Mouse (Mus musculus): ENCODE measurements at regions not wholly inside any gene's neighbourhood (a gene's known extent, or its start where the extent isn't known, plus 50 kb on each side); places are given as distances from the start of the nearest gene placed in this dataset.

DNA sequence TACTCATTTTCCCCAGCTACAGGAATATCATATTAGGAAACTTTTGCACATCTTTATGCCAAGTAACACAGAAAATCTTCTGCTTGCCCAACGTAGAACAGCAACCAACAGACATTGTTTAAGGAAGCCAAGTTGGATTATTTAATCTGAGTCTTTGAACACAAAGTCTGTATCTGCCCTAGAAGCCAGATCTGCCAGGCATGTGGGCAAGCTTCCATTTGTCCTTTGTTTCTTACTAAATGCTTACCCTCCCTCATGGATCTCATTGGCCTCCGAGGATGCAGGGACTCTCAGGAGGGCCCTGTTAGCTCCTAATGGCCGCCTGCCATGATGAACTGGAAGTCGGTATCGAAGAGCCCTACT, 102.5 kb upstream of the Itga4 start:
- ATAC-seq (ENCODE audit: insufficient number of reproducible peaks, low FRiP score), result no peak
- H3K27ac ChIP-seq (ENCODE audit: poor library complexity, severe bottlenecking), result no peak overlapping the region
- no peaks in the 10 kb centered on the region for H3K36me3 ChIP-seq
- no peaks in the 10 kb centered on the region for H3K27me3 ChIP-seq (replicated peaks)
- H3K4me3 ChIP-seq, result no peak overlapping the region
- H3K9ac ChIP-seq, result no peak overlapping the region
- no peak overlapping the region for H3K4me2 ChIP-seq
- 83% methylated on average over 5 of the region's 5 CpGs for WGBS
- peaks cover 5% of the 10 kb centered on the region; the same call in 1 of the 2 replicates for H3K4me1 ChIP-seq (replicated peaks)
- no peaks in the 10 kb centered on the region for H3K9me3 ChIP-seq (replicated peaks)

DNA sequence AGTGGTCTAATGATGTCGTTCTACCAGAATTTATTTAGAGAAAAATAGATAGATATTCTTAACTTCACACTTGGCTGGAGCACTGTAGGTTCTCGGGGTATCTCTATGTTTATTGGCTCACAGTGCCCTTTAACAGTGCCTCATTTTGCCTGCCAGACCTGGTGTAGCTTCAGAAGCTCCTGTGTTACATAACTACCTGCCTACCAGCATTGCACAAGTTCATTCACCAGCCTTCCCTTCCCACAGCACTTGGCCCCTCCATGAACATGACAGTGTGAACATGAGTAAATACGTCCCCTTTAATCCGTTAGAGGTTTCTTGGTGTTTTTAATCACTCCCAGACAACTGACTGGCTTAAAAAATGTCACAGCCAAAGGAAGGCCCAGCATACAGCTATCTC, 102.2 kb upstream of the Itga4 start:
- Histone ChIP-seq H3K9ac (no peak overlapping the region), H3K27me3 (replicated peaks) (no peaks in the 10 kb centered on the region), H3K36me3 (no peaks in the 10 kb centered on the region), H3K9me3 (replicated peaks) (no peaks in the 10 kb centered on the region), H3K27ac (ENCODE audit: poor library complexity, severe bottlenecking) (no peak overlapping the region), H3K4me3 (no peak overlapping the region), H3K4me1 (replicated peaks) (peaks cover 5% of the 10 kb centered on the region; the same call in 1 of the 2 replicates), H3K4me2 (no peak overlapping the region)
- no peak for ATAC-seq (ENCODE audit: insufficient number of reproducible peaks, low FRiP score)
- WGBS, result 71% methylated on average over 4 of the region's 4 CpGs

DNA sequence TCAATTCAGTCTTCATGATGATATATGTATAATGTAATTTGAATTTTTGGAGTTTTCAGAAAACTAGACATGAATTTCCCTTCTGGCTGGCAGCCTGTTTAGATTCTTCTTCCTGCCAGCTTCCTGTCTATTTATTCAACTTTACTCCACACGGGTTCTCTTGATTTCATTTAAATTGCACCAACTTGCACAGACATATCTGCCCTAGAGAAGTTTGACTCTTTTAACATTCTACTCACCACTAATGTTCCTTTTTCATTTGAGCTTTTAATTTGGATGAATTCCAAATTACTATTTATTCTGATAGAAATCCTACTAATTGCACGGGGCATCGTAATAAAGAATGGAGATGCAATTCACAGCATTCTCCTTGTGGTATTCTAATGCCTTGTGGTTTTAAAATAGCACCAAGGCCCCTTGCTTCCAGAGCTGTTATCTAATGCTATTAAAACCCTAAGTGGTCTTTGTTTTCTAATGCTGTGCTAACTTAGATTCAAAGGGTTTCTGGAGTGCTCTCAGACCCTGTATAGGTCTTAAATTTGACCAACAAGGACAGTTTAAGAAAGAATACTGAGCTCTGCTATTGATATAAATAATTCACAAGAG, 96.7 kb upstream of the Itga4 start:
- Histone ChIP-seq H3K4me2 (no peak overlapping the region), H3K9ac (no peak overlapping the region), H3K4me1 (replicated peaks) (peaks cover 3% of the 10 kb centered on the region; the same call in 1 of the 2 replicates), H3K27ac (ENCODE audit: poor library complexity, severe bottlenecking) (no peak overlapping the region), H3K4me3 (no peak overlapping the region), H3K27me3 (replicated peaks) (no peaks in the 10 kb centered on the region), H3K36me3 (no peaks in the 10 kb centered on the region), H3K9me3 (replicated peaks) (no peaks in the 10 kb centered on the region)
- no peak for ATAC-seq (ENCODE audit: insufficient number of reproducible peaks, low FRiP score)
- WGBS, result 46% methylated on average over 3 of the region's 3 CpGs

DNA sequence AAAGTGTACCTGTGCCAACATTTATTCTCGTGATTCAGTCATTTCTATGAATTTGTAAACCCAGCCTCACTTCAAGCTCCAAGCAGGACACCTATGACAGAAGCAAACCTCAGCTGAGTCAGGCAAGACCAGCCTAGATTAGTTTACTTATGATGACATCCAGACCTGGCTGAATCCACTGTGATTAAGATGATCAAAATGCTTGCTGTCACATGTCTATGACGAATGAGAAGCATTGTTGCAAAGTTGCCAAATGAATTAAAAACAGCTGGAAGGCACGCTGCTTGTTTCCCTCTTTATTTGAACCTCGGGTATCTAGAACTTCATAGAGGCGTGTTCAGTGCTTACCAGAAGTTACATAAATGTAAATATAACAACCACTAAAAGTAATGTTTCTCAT, 95.9 kb upstream of the Itga4 start:
- Histone ChIP-seq H3K27ac (ENCODE audit: poor library complexity, severe bottlenecking) (no peak overlapping the region), H3K4me3 (no peak overlapping the region), H3K9ac (no peak overlapping the region), H3K9me3 (replicated peaks) (no peaks in the 10 kb centered on the region), H3K27me3 (replicated peaks) (no peaks in the 10 kb centered on the region), H3K4me1 (replicated peaks) (0 out of 2 replicates have a peak, but pooled peaks cover 3% of the 10 kb centered on the region), H3K4me2 (no peak overlapping the region), H3K36me3 (no peaks in the 10 kb centered on the region)
- no peak for ATAC-seq (ENCODE audit: insufficient number of reproducible peaks, low FRiP score)
- 71% methylated on average over 5 of the region's 5 CpGs for WGBS

DNA sequence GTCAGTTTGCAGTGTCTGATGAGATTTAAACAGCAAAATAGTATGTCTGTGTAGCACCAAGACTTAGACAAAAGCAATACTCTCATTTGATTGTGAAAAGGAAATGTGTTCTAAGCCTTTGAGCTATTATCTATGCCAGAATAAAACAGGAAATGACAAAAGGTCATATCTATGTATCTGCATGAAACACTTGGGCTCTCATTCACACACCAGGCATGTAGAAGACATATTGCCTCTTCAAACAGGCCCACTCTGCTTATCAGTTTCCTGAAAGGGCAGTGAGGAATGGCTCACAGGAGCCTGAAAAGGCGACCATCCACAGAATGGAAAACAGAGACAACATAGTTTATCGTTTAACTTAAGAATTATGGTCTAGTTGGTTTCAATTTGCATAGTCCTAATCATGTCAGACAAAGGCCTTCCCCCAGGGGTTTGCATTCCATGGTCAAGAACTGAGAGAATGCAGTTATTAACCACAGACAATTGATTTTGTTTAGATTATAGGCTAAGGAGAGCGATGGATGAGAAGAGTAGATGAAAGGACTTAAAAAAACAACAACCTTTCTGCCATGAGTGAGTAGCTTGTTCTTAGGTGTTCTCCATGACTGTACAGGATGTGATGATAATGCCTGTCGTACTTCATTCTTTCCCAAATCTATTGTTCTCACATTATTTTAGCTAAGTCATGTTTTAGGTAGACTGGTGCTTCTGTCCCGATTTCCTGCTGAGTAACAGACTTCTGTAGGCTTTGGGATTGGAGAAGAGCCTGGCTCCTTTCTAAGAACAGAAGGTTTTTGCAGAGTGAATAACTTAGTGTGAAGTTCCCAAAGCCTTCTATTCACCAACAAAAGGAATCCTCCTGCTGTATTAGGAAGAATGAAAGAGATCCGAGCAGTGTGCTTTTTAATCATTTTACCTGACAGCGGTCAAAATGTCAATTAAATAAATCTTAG, 82.0 kb upstream of the Itga4 start:
- H3K4me1 ChIP-seq (replicated peaks), result peaks cover 6% of the 10 kb centered on the region
- no peak overlapping the region for H3K9ac ChIP-seq
- H3K4me2 ChIP-seq, result no peak overlapping the region
- H3K9me3 ChIP-seq (replicated peaks), result no peaks in the 10 kb centered on the region
- no peak overlapping the region for H3K27ac ChIP-seq (ENCODE audit: poor library complexity, severe bottlenecking)
- no peaks in the 10 kb centered on the region for H3K27me3 ChIP-seq (replicated peaks)
- 56% methylated on average over 7 of the region's 7 CpGs for WGBS
- H3K4me3 ChIP-seq, result no peak overlapping the region
- H3K36me3 ChIP-seq, result no peaks in the 10 kb centered on the region
- no peak for ATAC-seq (ENCODE audit: insufficient number of reproducible peaks, low FRiP score)

DNA sequence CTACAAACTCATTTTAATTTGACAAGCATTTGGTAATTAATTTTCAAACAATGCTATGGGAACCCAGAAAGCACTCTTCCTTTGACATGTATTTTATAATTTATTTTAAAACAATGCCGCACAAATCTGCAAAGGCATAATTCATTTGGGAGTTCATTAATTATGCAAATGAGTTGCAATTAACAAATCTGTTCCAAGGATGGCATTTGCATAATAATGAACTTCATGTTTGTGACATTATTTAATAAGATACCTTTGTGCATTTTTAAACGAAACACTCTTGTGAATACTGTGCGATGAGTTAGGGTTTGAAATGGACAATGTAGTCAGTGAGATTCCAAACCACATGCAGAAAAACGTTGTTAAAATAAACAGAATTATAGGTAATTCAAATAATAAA, 80.9 kb upstream of the Itga4 start:
- Histone ChIP-seq H3K4me3 (no peak overlapping the region), H3K9ac (no peak overlapping the region)
- no peak for ATAC-seq (ENCODE audit: insufficient number of reproducible peaks, low FRiP score)

DNA sequence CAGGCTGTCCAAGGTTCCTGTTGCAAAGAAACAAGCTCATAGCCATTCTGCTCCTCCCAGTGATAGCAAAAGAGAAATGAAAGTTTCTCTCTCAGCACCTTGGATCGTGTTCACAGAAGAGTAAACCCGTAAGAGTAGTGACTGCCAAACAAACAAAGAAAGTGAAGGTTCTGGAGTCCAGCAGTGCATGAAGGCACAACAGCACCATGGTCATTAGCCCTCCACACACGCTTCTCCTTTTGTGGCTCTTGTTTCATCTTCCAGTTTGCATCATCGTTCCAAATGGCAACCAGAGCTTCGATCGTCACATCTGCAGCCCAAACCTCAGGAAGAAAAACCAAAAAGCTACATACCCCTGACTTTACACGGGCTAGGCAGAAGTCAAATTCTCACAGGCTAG, 74.4 kb upstream of the Itga4 start:
- Histone ChIP-seq H3K27ac (ENCODE audit: poor library complexity, severe bottlenecking) (no peak overlapping the region), H3K9ac (no peak overlapping the region), H3K4me2 (no peak overlapping the region), H3K36me3 (no peaks in the 10 kb centered on the region), H3K4me3 (no peak overlapping the region), H3K9me3 (replicated peaks) (no peaks in the 10 kb centered on the region), H3K27me3 (replicated peaks) (no peaks in the 10 kb centered on the region), H3K4me1 (replicated peaks) (peaks cover 4% of the 10 kb centered on the region; the same call in 1 of the 2 replicates)
- no peak for ATAC-seq (ENCODE audit: insufficient number of reproducible peaks, low FRiP score)
- WGBS, result 79% methylated on average over 7 of the region's 7 CpGs

More for the DNA sequence above, 80.9 kb upstream of the Itga4 start:
- no peaks in the 10 kb centered on the region for H3K9me3 ChIP-seq (replicated peaks)
- peaks cover 6% of the 10 kb centered on the region for H3K4me1 ChIP-seq (replicated peaks)
- no peak overlapping the region for H3K4me2 ChIP-seq
- H3K27me3 ChIP-seq (replicated peaks), result no peaks in the 10 kb centered on the region
- WGBS, result 87% methylated on average over 4 of the region's 4 CpGs
- no peaks in the 10 kb centered on the region for H3K36me3 ChIP-seq
- no peak overlapping the region for H3K27ac ChIP-seq (ENCODE audit: poor library complexity, severe bottlenecking)

DNA sequence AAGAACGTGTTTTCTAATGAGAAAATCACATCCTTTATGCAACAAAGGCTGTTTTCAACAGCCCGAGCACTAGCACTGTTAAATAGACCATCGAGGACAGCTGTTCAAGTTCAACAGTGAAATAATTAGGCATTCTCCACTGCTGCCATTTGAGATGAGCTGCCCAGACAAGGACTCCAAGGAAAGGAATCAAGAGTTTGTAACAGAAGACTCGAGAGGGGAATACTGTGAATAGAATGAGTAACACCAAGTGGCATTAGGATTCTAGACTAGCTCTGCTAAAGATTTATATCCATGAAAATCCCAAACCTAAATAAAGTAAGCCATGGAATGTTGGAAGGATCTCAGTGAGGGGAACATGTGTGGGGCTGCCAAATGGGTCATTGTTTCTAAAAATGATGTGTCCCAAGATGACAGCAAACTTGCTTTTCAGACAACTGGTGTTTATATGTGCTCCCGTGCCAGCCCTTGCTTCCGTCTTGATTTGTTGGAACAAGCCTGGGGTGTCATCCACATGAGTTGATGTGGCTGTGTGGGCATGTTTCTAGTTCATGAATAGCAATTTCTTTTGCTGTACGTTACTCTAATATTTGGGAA, 72.1 kb upstream of the Itga4 start:
- Histone ChIP-seq H3K36me3 (no peaks in the 10 kb centered on the region), H3K27ac (ENCODE audit: poor library complexity, severe bottlenecking) (no peak overlapping the region), H3K4me1 (replicated peaks) (0 out of 2 replicates have a peak, but pooled peaks cover 4% of the 10 kb centered on the region), H3K4me2 (no peak overlapping the region), H3K9me3 (replicated peaks) (no peaks in the 10 kb centered on the region), H3K4me3 (no peak overlapping the region), H3K27me3 (replicated peaks) (no peaks in the 10 kb centered on the region), H3K9ac (no peak overlapping the region)
- ATAC-seq (ENCODE audit: insufficient number of reproducible peaks, low FRiP score), result no peak
- 84% methylated on average over 7 of the region's 7 CpGs for WGBS

DNA sequence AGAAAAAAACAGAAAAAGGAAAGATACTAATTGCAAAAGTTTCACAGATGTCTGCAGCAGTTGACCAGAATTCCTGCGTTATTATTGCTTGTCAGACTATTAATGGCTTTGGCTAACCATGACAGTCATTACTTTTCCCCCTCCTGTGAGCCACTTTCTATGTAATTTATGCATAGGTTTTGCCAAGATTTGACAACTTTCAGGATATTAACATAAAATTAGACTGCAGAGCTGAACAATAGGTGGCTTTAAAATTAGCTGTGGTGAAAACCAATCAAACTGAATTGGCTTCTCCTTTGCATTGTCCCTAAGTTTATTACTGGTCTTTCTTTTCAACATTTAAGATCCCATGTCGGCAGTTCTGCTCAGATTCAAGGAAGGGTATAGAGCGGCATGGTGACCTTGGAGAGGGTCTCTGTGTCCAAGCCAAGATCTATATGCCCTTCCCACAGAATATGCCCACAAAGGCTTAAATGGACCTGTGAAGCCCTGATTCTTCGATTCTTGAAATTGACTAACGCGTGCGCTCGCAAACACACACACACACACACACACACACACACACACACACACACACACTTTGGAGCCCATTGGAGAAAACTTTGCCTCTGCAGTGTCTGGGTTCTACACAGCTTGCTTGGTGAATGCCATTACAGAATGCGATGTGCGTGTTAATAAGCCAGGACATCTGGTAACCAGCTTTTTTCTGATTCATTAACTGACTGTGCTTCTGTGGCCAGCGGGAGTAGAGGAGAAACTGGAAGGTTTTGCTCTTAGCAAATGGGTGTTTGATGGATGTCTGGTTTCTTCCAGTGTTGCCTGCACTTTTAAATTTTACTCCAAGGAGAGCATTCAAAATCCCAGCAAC, 69.8 kb upstream of the Itga4 start:
- Histone ChIP-seq H3K9ac (no peak overlapping the region), H3K9me3 (replicated peaks) (no peaks in the 10 kb centered on the region), H3K4me1 (replicated peaks) (0 out of 2 replicates have a peak, but pooled peaks cover 4% of the 10 kb centered on the region), H3K4me2 (no peak overlapping the region), H3K27me3 (replicated peaks) (no peaks in the 10 kb centered on the region), H3K4me3 (no peak overlapping the region), H3K27ac (ENCODE audit: poor library complexity, severe bottlenecking) (no peak overlapping the region), H3K36me3 (no peaks in the 10 kb centered on the region)
- WGBS, result 90% methylated on average over 11 of the region's 11 CpGs
- no peak for ATAC-seq (ENCODE audit: insufficient number of reproducible peaks, low FRiP score)

DNA sequence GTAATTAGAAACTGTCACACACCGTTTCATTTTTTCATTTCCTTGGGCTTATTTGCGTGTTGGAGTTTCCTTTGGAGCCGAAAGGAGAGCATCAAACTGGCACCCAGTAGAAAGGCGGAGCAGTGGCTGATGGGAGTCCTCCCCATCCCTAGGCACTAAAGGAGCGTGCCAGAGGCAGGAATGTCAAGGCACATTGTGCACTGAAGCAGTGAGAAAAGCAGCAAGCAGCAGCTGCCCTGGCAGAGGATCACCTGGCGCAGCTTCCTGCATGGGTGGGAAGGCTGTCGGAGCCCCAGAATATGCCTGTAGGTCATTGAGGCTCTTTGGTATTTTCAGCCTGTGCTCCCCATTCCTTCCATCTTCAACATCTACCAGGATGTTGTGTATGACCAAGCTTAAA, 68.3 kb upstream of the Itga4 start:
- no peak for ATAC-seq (ENCODE audit: insufficient number of reproducible peaks, low FRiP score)
- Histone ChIP-seq H3K4me2 (no peak overlapping the region), H3K9me3 (replicated peaks) (no peaks in the 10 kb centered on the region), H3K4me3 (no peak overlapping the region), H3K27ac (ENCODE audit: poor library complexity, severe bottlenecking) (no peak overlapping the region), H3K9ac (no peak overlapping the region), H3K4me1 (replicated peaks) (0 out of 2 replicates have a peak, but pooled peaks cover 4% of the 10 kb centered on the region), H3K36me3 (no peaks in the 10 kb centered on the region), H3K27me3 (replicated peaks) (no peaks in the 10 kb centered on the region)
- 85% methylated on average over 7 of the region's 7 CpGs for WGBS

All from heart, embryonic 12.5 days (tissue).